10 mouse cellular contexts compared by ENCODE assay signal in genomic region chr1:162216656-162217055, GRCm38 (mm10).
DNase-seq lines count a peak whose midpoint lies in the region; ATAC-seq and TF ChIP-seq lines count a peak whose summit lies in the region.
"Had no signal": no experiment of that assay in that cellular context is flagged by ENCODE, and none has a peak within 500 bp of the region (broad histone marks: within the 10 kb centered on the region; RNA-seq: fewer than 3 reads in every experiment).

No protein-coding gene starts in this region.

- no peak for TF ChIP-seq CTCF in kidney, adult 2 months (conservative IDR thresholded peaks at IDR 0.05; ENCODE audit: insufficient read depth, insufficient read length, low read depth, low read length)
- no peak for TF ChIP-seq CTCF in liver, postnatal 0 days (IDR thresholded peaks at IDR 0.05; ENCODE audit: low read depth)

- H3K4me1 ChIP-seq in kidney, adult 2 months (ENCODE audit: control insufficient read depth, insufficient read depth, low read length) = no peaks in the 10 kb centered on the region
- H3K4me1 ChIP-seq in brown adipose tissue, adult 24 weeks (ENCODE audit: control insufficient read depth, insufficient read depth, insufficient read length, low read length) = no peaks in the 10 kb centered on the region
- H3K4me1 ChIP-seq in heart, embryonic 11.5 days (ENCODE audit: control insufficient read depth, insufficient read depth, low read length) = peaks cover 6% of the 10 kb centered on the region
- peaks cover 3% of the 10 kb centered on the region; the same call in 1 of the 2 replicates for H3K4me1 ChIP-seq in liver, postnatal 0 days (ENCODE audit: insufficient read depth)

- no peaks in the 10 kb centered on the region for H3K9me3 ChIP-seq in heart, embryonic 11.5 days (replicated peaks; ENCODE audit: control insufficient read depth, low read length)
- H3K9me3 ChIP-seq in liver, postnatal 0 days (ENCODE audit: low read length) = no peaks in the 10 kb centered on the region
- H3K9me3 ChIP-seq: midbrain, embryonic 12.5 days had no signal

- no peaks in the 10 kb centered on the region for H3K36me3 ChIP-seq in kidney, adult 2 months (ENCODE audit: control insufficient read depth, insufficient read depth, low read length)
- no peaks in the 10 kb centered on the region for H3K36me3 ChIP-seq in heart, embryonic 11.5 days (ENCODE audit: control insufficient read depth, insufficient read depth, low read length)
- H3K36me3 ChIP-seq in liver, postnatal 0 days (replicated peaks; ENCODE audit: insufficient read depth, low read length) = no peaks in the 10 kb centered on the region
- H3K36me3 ChIP-seq: midbrain, embryonic 12.5 days had no signal

- H3K27me3 ChIP-seq in kidney, adult 2 months (replicated peaks; ENCODE audit: control insufficient read depth, insufficient read depth, low read length) = no peaks in the 10 kb centered on the region
- H3K27me3 ChIP-seq in heart, embryonic 11.5 days (ENCODE audit: control insufficient read depth, insufficient read depth, low read length) = no peaks in the 10 kb centered on the region
- no peaks in the 10 kb centered on the region for H3K27me3 ChIP-seq in liver, postnatal 0 days (ENCODE audit: insufficient read depth, low read length)

- 52% methylated on average over 4 of the region's 4 CpGs for WGBS in kidney, adult 2 months
- WGBS in heart, embryonic 11.5 days (ENCODE audit: insufficient replicate concordance) = 32% methylated on average over 4 of the region's 4 CpGs
- WGBS in liver, postnatal 0 days (ENCODE audit: insufficient replicate concordance) = 42% methylated on average over 4 of the region's 4 CpGs

- TF ChIP-seq POLR2A in kidney, adult 2 months (IDR thresholded peaks at IDR 0.05; ENCODE audit: low read depth, low read length) = no peak

- H3K4me3 ChIP-seq in kidney, adult 2 months (ENCODE audit: insufficient read depth, low read depth, low read length) = no peak overlapping the region
- H3K4me3 ChIP-seq in brown adipose tissue, adult 24 weeks (ENCODE audit: insufficient read depth, low read depth, low read length) = no peak overlapping the region; the same call in 1 of the 2 replicates
- no peak overlapping the region for H3K4me3 ChIP-seq in heart, embryonic 11.5 days (ENCODE audit: low read depth, low read length)
- no peak overlapping the region for H3K4me3 ChIP-seq in liver, postnatal 0 days (ENCODE audit: low read depth, low read length)
- H3K4me3 ChIP-seq: midbrain, embryonic 12.5 days had no signal

- TF ChIP-seq EP300 in liver, postnatal 0 days (IDR thresholded peaks at IDR 0.05; ENCODE audit: low read depth) = no peak

- H3K4me2 ChIP-seq in heart, embryonic 11.5 days = peak overlapping the region; percentile 23; the same call in 1 of the 2 replicates
- no peak overlapping the region for H3K4me2 ChIP-seq in liver, postnatal 0 days (ENCODE audit: low read depth, low read length)
- H3K4me2 ChIP-seq: midbrain, embryonic 12.5 days had no signal

- no peak for DNase-seq in kidney, adult 2 months
- no peak for DNase-seq in kidney, postnatal 25 days
- no peak for DNase-seq in liver, postnatal 0 days
- DNase-seq in layer of hippocampus, postnatal 25 days (ENCODE audit: extremely low spot score in 1 of 2, low spot score in 1 of 2) = no peak
- DNase-seq in adrenal gland, postnatal 14 days = no peak
- no peak for DNase-seq in thymus, postnatal 4 days
- DNase-seq: right cerebral cortex, postnatal 14 days had no signal

- no peak overlapping the region for H3K9ac ChIP-seq in heart, embryonic 11.5 days (ENCODE audit: low read depth, low read length)
- H3K9ac ChIP-seq in liver, postnatal 0 days (replicated peaks) = no peak overlapping the region
- H3K9ac ChIP-seq: midbrain, embryonic 12.5 days had no signal

- peak; percentile 55; the same call in 1 of the 2 replicates for ATAC-seq in heart, embryonic 11.5 days (replicated peaks; ENCODE audit: insufficient number of reproducible peaks, low FRiP score, low TSS enrichment)
- ATAC-seq in liver, postnatal 0 days = no peak

- H3K27ac ChIP-seq in kidney, adult 2 months (ENCODE audit: insufficient read depth, low read depth, low read length) = peak overlapping the region; percentile 35; the same call in 1 of the 2 replicates
- peak overlapping the region; percentile 77 for H3K27ac ChIP-seq in brown adipose tissue, adult 24 weeks (replicated peaks; ENCODE audit: low read depth, low read length)
- H3K27ac ChIP-seq in heart, embryonic 11.5 days (ENCODE audit: low read depth, low read length) = peak overlapping the region; percentile 97
- H3K27ac ChIP-seq in liver, postnatal 0 days (ENCODE audit: low read depth) = peak overlapping the region; percentile 60; the same call in 1 of the 2 replicates
- H3K27ac ChIP-seq: midbrain, embryonic 12.5 days had no signal

Comparison
In these comparisons a context has a peak if more than half of its experiments do, and no peak if none do; other contexts are left out.
1. H3K27ac ChIP-seq: peak in every context shown above with its lines; median percentile 97 in heart, embryonic 11.5 days; 77 in brown adipose tissue, adult 24 weeks; 60 in liver, postnatal 0 days; 35 in kidney, adult 2 months.